Mouse (Mus musculus): ENCODE measurements around the gene Ppfia3. TPM values are rescaled to one million over a fixed set of nuclear protein-coding genes. Genes with fewer than 3 reads are reported as not detected.

The Ppfia3 gene
- polyA plus RNA-seq, 1 experiment from 2014 or later: 10.1 TPM

DNA sequence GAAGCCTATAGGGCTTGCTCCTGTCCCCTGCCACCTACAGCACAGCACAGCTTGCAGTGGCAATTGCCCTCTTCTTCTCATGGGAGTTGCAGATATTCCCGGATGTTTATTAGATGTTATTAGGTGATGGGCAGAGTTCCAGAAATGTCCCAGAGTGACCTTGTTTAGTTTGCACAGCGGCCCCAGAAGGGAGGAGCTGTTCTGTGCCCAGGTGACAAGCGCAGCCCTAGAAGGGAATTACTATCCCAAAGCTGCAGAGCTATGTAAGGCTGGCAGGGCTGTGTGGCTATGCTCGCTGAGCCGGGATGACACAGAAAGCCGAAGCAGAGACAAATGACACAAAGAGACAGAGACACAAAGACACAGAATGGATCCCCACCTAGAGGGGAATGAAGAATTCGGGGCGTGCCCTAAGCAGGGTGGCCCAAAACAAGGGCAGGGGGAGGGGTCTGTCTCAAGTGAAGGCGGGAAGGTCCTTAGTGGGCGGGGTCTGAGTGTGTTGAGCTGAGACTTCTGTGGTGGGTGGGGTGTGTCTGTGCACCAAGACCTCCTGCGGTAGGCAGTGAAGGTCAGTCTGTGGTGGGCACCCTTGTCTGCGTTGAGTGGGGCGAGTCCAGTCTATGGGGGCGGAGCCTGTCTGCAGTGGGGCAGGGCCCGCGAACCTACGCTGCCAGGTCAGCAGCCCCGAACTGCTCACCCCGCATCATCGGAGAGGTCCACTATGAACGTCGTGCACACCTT, 34.0 kb downstream of the Ppfia3 start:
- H3K9me3 ChIP-seq (replicated peaks): no peaks in the 10 kb centered on the region
- peak overlapping the region; percentile 73 for H3K9ac ChIP-seq
- H3K4me2 ChIP-seq (replicated peaks): peak overlapping the region; percentile 91
- peak overlapping the region; percentile 77 for H3K4me3 ChIP-seq (replicated peaks)
- no peaks in the 10 kb centered on the region for H3K36me3 ChIP-seq
- peak; percentile 69 for ATAC-seq (ENCODE audit: insufficient number of reproducible peaks, low FRiP score, low TSS enrichment, low read depth)
- WGBS: 3% methylated on average over 22 of the region's 22 CpGs
- no peaks in the 10 kb centered on the region for H3K27me3 ChIP-seq
- H3K27ac ChIP-seq (replicated peaks): peak overlapping the region; percentile 95
- H3K4me1 ChIP-seq: peaks cover 38% of the 10 kb centered on the region

DNA sequence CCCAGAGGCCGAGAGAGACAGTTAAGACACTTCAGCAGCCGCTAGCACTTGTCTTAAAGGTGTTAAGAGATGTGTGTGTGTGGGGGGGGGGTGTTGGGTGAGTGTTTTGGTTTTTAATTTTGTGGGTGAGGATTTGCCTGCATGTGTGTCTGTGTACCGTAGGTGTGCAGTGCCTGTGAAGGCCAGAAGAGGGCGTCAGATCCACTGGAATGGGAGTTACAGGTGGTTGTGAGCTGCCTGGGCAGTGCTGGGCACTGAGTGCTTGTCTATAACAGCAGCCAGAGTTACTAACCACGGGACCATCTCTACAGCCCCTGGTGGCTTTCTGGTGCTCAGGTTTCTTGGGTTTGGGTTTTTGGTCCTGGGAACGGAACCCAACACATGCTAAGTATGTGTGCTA, 35.3 kb downstream of the Ppfia3 start:
- Histone ChIP-seq H3K27ac (replicated peaks) (no peak overlapping the region), H3K4me2 (replicated peaks) (no peak overlapping the region), H3K9me3 (replicated peaks) (no peaks in the 10 kb centered on the region), H3K27me3 (no peaks in the 10 kb centered on the region), H3K9ac (no peak overlapping the region), H3K36me3 (peaks cover 7% of the 10 kb centered on the region), H3K4me3 (replicated peaks) (no peak overlapping the region), H3K4me1 (peaks cover 31% of the 10 kb centered on the region)
- 77% methylated on average over 6 of the region's 6 CpGs for WGBS
- ATAC-seq (ENCODE audit: insufficient number of reproducible peaks, low FRiP score, low TSS enrichment, low read depth): no peak

DNA sequence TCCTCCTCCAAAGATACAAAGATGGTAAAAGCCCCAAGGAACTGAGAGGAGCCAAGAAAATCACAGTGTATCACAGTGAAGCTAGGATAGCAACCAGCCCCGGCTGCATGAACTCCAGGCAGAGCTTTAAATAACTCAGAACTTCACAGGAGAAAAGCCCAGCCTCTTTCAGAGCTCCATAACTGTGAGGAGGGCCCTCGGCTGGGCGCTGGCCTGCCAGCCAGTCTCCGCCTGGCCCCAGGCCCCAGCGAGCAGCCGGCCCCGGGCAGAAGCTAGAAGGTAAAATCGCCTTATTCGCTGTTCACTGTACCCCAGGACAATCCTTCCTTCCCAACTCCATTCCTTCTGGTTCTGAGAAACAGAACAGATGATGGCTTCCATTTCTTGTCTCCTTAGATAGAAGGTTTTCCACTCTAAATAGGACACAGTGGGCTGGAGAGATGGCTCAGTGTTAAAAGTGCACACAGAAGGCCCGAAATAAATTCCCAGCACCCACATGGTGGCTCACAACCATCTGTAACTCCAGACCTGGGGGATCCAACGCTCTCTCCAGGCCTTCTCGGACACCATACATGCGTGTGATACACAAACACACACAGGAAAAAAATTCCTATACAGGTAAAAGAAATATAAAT, 37.9 kb downstream of the Ppfia3 start:
- no peak overlapping the region for H3K9ac ChIP-seq

DNA sequence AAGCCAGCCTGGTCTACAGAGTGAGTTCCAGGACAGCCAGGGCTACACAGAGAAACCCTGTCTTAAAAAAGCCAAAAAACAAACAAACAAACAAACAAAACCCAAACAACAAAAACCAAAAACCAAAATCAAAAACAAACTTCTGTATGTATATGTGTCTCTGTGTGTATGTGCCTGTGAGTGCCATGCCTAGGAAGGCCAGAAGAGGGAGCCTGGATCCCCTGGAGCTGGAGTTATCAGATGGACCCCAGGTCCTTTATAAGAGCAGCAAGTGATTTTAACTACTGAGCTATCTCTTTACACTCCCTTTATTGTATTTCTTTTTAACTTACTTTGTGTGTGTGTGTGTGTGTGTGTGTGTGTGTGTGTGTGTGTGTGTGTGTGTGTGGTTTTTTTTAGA, 41.0 kb downstream of the Ppfia3 start:
- ATAC-seq (ENCODE audit: insufficient number of reproducible peaks, low FRiP score, low TSS enrichment, low read depth): no peak
- Histone ChIP-seq H3K36me3 (peaks cover 37% of the 10 kb centered on the region), H3K4me2 (replicated peaks) (no peak overlapping the region), H3K9me3 (replicated peaks) (0 out of 2 replicates have a peak, but pooled peaks cover 4% of the 10 kb centered on the region), H3K9ac (no peak overlapping the region), H3K27me3 (no peaks in the 10 kb centered on the region), H3K4me3 (replicated peaks) (no peak overlapping the region), H3K27ac (replicated peaks) (no peak overlapping the region), H3K4me1 (no peaks in the 10 kb centered on the region)

More for the DNA sequence above, 37.9 kb downstream of the Ppfia3 start:
- peaks cover 24% of the 10 kb centered on the region for H3K36me3 ChIP-seq
- 0 out of 2 replicates have a peak, but pooled peaks cover 4% of the 10 kb centered on the region for H3K9me3 ChIP-seq (replicated peaks)
- WGBS: 69% methylated on average over 13 of the region's 13 CpGs
- H3K4me1 ChIP-seq: peaks cover 17% of the 10 kb centered on the region
- no peak for ATAC-seq (ENCODE audit: insufficient number of reproducible peaks, low FRiP score, low TSS enrichment, low read depth)
- no peak overlapping the region for H3K4me2 ChIP-seq (replicated peaks)
- no peak overlapping the region for H3K4me3 ChIP-seq (replicated peaks)
- 0 out of 2 replicates have a peak overlapping the region, but pooled peaks have one; percentile 44 for H3K27ac ChIP-seq (replicated peaks)
- H3K27me3 ChIP-seq: no peaks in the 10 kb centered on the region

DNA sequence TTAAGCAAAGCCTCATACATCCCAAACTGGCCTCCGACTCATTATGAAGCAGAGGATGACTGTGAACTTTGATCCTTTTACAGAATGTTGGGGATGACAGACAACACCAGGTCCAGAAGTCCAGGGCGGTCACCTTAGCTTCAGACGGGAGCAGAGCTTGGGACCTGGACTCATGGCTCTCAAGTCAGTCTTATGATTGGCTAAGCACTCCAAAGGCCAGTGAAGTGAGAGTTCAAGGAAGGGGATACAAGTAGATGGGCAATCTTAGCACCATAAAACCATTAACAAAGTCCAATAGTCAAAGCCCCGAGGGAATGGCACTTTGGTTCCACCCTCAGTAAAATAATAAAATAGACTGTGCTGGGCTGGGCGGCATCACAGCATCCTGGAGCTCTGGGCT, 43.8 kb downstream of the Ppfia3 start:
- Histone ChIP-seq H3K36me3 (peaks cover 45% of the 10 kb centered on the region), H3K27ac (replicated peaks) (no peak overlapping the region), H3K4me1 (no peaks in the 10 kb centered on the region), H3K4me3 (replicated peaks) (no peak overlapping the region), H3K9me3 (replicated peaks) (0 out of 2 replicates have a peak, but pooled peaks cover 4% of the 10 kb centered on the region), H3K4me2 (replicated peaks) (no peak overlapping the region), H3K9ac (no peak overlapping the region), H3K27me3 (no peaks in the 10 kb centered on the region)
- no peak for ATAC-seq (ENCODE audit: insufficient number of reproducible peaks, low FRiP score, low TSS enrichment, low read depth)
- 86% methylated on average over 5 of the region's 5 CpGs for WGBS

DNA sequence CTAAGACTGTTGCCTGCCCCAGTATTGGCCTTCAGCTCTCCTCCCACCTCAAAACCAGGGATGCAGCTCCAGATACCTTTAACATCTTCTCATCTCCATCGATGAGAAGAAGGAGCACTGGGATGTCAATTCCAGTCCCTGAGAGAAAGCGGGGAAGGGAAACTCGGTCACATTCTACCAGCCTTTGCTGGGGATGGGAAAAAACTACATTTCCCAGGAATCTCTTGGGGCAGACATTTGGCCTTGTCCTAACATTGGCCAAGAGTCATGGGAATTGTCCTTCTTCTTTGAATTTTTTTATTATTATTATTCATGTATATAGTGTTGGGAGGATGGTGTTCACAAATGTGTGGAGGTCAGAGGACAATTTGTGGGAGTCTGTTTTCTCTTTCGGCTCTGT, 44.6 kb downstream of the Ppfia3 start:
- Histone ChIP-seq H3K4me2 (replicated peaks) (no peak overlapping the region), H3K9ac (no peak overlapping the region), H3K9me3 (replicated peaks) (0 out of 2 replicates have a peak, but pooled peaks cover 4% of the 10 kb centered on the region), H3K4me3 (replicated peaks) (no peak overlapping the region), H3K27me3 (no peaks in the 10 kb centered on the region), H3K4me1 (no peaks in the 10 kb centered on the region), H3K27ac (replicated peaks) (no peak overlapping the region), H3K36me3 (peaks cover 52% of the 10 kb centered on the region)
- 91% methylated on average over 4 of the region's 4 CpGs for WGBS
- no peak for ATAC-seq (ENCODE audit: insufficient number of reproducible peaks, low FRiP score, low TSS enrichment, low read depth)

DNA sequence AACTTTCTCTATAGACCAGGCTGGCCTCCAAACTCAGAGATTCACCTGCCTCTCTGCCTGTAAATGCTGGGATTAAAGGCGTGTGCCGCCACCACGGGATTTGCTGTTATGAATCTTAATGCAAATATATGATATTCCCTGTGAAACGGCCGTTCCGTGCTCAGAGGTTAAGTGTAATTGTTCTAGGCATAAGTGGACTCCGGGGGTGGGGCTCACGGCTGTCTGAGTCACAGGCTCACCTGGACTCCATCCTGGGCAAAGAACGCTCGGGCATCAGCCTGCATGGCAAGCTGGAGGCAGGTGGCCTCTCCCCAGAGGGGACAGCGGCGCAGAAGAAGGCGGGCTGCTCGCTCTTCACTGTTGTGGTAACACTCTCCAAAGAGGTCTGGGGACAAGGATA, 50.3 kb downstream of the Ppfia3 start:
- Histone ChIP-seq H3K4me3 (replicated peaks) (no peak overlapping the region), H3K9me3 (replicated peaks) (no peaks in the 10 kb centered on the region), H3K9ac (no peak overlapping the region), H3K4me2 (replicated peaks) (no peak overlapping the region), H3K27ac (replicated peaks) (no peak overlapping the region), H3K36me3 (peaks cover 39% of the 10 kb centered on the region), H3K4me1 (peaks cover 14% of the 10 kb centered on the region), H3K27me3 (no peaks in the 10 kb centered on the region)
- 91% methylated on average over 14 of the region's 14 CpGs for WGBS
- no peak for ATAC-seq (ENCODE audit: insufficient number of reproducible peaks, low FRiP score, low TSS enrichment, low read depth)

DNA sequence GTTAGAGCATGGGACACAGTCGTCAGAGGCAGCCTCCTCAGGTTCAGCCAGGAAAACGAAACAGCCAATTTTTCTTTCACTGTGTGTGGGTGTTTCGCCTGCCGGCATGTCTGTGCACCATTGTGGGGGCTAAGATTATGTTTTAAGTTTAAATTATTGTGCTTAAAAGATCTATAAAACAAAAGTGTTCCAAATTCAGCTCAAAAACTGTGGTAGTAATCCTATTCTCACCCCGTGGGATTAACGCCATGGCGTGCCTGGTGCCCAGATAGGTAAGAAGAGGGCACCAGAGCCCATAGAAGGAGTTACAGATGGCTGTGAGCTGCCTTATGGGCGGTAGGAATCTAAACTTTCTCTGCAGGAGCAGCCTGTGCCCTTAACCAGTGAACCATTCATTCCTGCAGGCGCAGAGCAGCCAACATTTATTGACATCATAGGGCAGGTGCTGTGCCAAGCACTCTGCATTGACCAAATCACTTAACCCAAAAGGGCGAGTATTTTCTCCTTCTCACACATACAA, 51.6 kb downstream of the Ppfia3 start:
- H3K27me3 ChIP-seq: no peaks in the 10 kb centered on the region
- no peak overlapping the region for H3K4me3 ChIP-seq (replicated peaks)
- peaks cover 14% of the 10 kb centered on the region for H3K4me1 ChIP-seq
- H3K27ac ChIP-seq (replicated peaks): no peak overlapping the region
- peaks cover 39% of the 10 kb centered on the region for H3K36me3 ChIP-seq
- no peak overlapping the region for H3K4me2 ChIP-seq (replicated peaks)
- no peak overlapping the region for H3K9ac ChIP-seq
- no peak for ATAC-seq (ENCODE audit: insufficient number of reproducible peaks, low FRiP score, low TSS enrichment, low read depth)
- WGBS: 80% methylated on average over 10 of the region's 10 CpGs
- no peaks in the 10 kb centered on the region for H3K9me3 ChIP-seq (replicated peaks)

DNA sequence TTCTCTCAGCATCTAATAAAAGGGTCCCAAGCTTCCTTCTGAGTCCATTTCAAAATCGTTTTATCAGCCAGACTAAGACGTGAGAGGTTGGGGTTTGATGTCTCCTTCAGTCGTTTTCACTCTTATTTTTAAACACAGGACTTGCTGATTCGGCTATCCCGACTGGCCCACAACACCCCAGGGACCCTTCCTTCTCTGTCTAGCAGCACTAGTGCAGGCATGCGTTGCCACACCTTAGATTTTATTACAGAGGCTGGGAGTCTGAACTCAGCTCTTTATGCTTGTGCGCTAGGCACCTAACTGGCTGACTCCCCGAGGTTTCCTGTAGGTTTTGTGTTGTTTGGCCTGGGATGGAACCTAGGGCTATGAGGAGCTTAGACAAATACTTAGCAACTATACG, 53.3 kb downstream of the Ppfia3 start:
- no peak for ATAC-seq (ENCODE audit: insufficient number of reproducible peaks, low FRiP score, low TSS enrichment, low read depth)
- no peaks in the 10 kb centered on the region for H3K27me3 ChIP-seq
- peak overlapping the region; percentile 40 for H3K27ac ChIP-seq (replicated peaks)
- H3K9ac ChIP-seq: 0 out of 2 replicates have a peak overlapping the region, but pooled peaks have one; percentile 2
- no peak overlapping the region for H3K4me3 ChIP-seq (replicated peaks)
- 27% methylated on average over 9 of the region's 9 CpGs for WGBS
- H3K9me3 ChIP-seq (replicated peaks): no peaks in the 10 kb centered on the region
- peaks cover 14% of the 10 kb centered on the region for H3K4me1 ChIP-seq
- no peak overlapping the region for H3K4me2 ChIP-seq (replicated peaks)
- peaks cover 35% of the 10 kb centered on the region for H3K36me3 ChIP-seq

DNA sequence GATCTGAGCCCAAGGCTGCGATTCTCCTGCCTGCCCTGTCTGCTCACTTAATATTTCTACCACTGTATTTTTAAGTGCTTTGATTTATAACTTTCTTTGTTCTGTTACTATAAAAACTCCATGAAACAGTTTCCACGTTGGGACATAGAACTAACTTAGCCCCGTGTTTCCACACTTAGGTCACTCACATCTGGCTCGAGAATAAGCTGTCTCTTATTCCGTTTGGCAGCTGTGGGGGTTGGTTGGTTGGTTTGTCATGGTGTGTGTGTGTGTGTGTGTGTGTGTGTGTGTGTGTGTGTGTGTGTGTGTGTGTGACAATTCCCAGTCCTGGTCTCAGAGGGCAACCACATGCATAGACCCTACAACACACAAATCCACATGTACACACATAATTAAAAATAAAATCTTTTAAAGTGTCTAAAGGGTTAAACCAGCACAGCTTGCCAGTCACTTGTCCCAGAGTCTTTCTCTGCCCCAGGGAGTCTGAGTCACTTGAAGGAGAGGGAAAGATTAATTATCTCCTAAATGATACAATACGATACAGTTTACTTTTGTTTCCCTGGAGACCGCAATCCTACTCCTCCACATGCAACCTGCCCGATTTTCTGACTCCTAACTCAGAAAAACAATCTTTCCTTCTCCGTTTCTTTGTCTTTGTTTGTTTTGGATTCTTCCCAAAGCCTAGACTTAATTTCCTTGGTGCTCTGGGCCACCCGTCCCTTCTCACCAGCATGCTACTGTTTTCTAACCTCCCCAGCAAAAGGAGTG, 53.9 kb downstream of the Ppfia3 start:
- Histone ChIP-seq H3K9ac (0 out of 2 replicates have a peak overlapping the region, but pooled peaks have one; percentile 2), H3K4me1 (peaks cover 14% of the 10 kb centered on the region), H3K36me3 (peaks cover 36% of the 10 kb centered on the region), H3K4me2 (replicated peaks) (no peak overlapping the region), H3K9me3 (replicated peaks) (no peaks in the 10 kb centered on the region), H3K27ac (replicated peaks) (peak overlapping the region; percentile 40), H3K4me3 (replicated peaks) (no peak overlapping the region), H3K27me3 (no peaks in the 10 kb centered on the region)
- no peak for ATAC-seq (ENCODE audit: insufficient number of reproducible peaks, low FRiP score, low TSS enrichment, low read depth)
- WGBS: 14% methylated on average over 10 of the region's 10 CpGs

DNA sequence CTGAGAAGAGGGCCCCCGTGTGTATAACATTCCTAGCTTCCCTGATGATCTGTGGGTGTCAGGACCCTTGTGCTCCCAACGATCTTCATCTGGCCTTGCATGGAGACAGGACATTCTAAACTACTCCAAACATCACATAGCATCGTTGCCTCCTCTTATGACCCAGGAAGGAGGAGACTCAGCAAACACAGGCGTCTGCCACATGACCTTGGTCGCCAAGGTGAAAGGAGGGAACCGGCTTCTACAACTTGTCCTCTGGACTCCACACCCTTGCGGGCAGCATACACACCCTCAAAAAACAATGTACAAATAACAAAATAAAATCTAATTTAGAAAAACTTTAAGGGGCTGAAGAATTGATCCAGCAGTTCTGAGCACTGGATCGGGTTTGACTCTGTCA, 54.8 kb downstream of the Ppfia3 start:
- Histone ChIP-seq H3K4me1 (peaks cover 14% of the 10 kb centered on the region), H3K4me3 (replicated peaks) (no peak overlapping the region), H3K36me3 (peaks cover 34% of the 10 kb centered on the region), H3K27me3 (no peaks in the 10 kb centered on the region), H3K9me3 (replicated peaks) (no peaks in the 10 kb centered on the region), H3K4me2 (replicated peaks) (no peak overlapping the region), H3K9ac (no peak overlapping the region), H3K27ac (replicated peaks) (no peak overlapping the region)
- ATAC-seq (ENCODE audit: insufficient number of reproducible peaks, low FRiP score, low TSS enrichment, low read depth): no peak
- WGBS: 51% methylated on average over 8 of the region's 8 CpGs
